Mouse (Mus musculus): Measurements from ENCODE around the gene 1810049J17Rik.

DNA sequence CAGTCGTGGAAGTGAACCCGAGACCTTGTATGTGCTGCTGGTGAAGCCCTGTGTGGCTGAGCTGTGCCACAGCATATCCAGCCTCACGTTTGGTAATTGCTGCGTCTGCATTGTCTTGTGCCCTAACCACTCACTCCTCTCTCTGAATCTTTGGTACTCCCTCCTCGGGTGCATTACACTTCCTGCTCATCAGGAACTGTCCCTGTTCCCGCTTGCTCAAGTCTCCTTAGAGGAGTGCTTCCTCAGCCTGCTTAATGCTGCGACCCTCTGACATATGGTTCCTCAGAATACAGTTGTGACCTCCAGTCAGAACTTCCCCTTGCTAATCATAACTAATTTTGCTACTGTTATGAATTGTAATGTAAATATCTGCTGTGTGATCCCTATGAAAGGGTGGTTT is 34.2 kb upstream of the 1810049J17Rik start:
- TF ChIP-seq CTCF (IDR thresholded peaks at IDR 0.05; ENCODE audit: low read depth, low read length) = no peak
- no peak for TF ChIP-seq POLR2A (IDR thresholded peaks at IDR 0.05; ENCODE audit: extremely low read depth, insufficient read depth, low read length)

All from liver, adult 2 months (tissue).